Mouse (Mus musculus): ENCODE data around the gene Spaca3.

Gene Spaca3

GRCm38 (mm10) chr11:80858065-80858464 is at the start of gene Spaca3:
Gene Spaca3 (plus strand): TSS chr11:80858365.
- in situ Hi-C loops (cut with MboI, MseI) = no loop called here

GRCm38 (mm10) chr11:80808551-80809070 is 49.6 kb upstream of the Spaca3 start:
- in situ Hi-C loops (cut with MboI, MseI) = no loop called here

- in situ Hi-C loops (cut with MboI, MseI) = no loop called here
Measured at GRCm38 (mm10) chr11:80809666-80809992, 48.5 kb upstream of the Spaca3 start.

- in situ Hi-C loops (cut with MboI, MseI) = loop anchor here in 1 of 2 experiments (5.0 kb wide), 1 partner anchor 118 kb away; no protein-coding TSS in a partner anchor
Measured at GRCm38 (mm10) chr11:80809993-80810821, 48.0 kb upstream of the Spaca3 start, which contains the start of gene Tmem98. Gene Tmem98 (plus strand): TSS chr11:80810175.

GRCm38 (mm10) chr11:80811156-80811555 is 47.0 kb upstream of the Spaca3 start:
- in situ Hi-C loops (cut with MboI, MseI) = loop anchor here in 1 of 2 experiments (5.0 kb wide), 1 partner anchor 119 kb away; no protein-coding TSS in a partner anchor

GRCm38 (mm10) chr11:80815354-80815753 is 42.8 kb upstream of the Spaca3 start:
- in situ Hi-C loops (cut with MboI, MseI) = loop anchor here in 1 of 2 experiments (5.0 kb wide), 1 partner anchor 118 kb away; no protein-coding TSS in a partner anchor

GRCm38 (mm10) chr11:80818060-80818697 is 40.0 kb upstream of the Spaca3 start:
- in situ Hi-C loops (cut with MboI, MseI) = loop anchor here in 1 of 2 experiments (5.0 kb wide), 1 partner anchor 121 kb away; no protein-coding TSS in a partner anchor

- in situ Hi-C loops (cut with MboI, MseI) = no loop called here
Measured at GRCm38 (mm10) chr11:80820085-80820484, 38.1 kb upstream of the Spaca3 start.

GRCm38 (mm10) chr11:80821296-80821695 is 36.9 kb upstream of the Spaca3 start:
- in situ Hi-C loops (cut with MboI, MseI) = no loop called here

- in situ Hi-C loops (cut with MboI, MseI) = no loop called here
Measured at GRCm38 (mm10) chr11:80821794-80822193, 36.4 kb upstream of the Spaca3 start.

- in situ Hi-C loops (cut with MboI, MseI) = no loop called here
Measured at GRCm38 (mm10) chr11:80835395-80835794, 22.8 kb upstream of the Spaca3 start.

GRCm38 (mm10) chr11:80835841-80836240 is 22.3 kb upstream of the Spaca3 start:
- in situ Hi-C loops (cut with MboI, MseI) = no loop called here

GRCm38 (mm10) chr11:80838724-80839123 is 19.4 kb upstream of the Spaca3 start:
- in situ Hi-C loops (cut with MboI, MseI) = no loop called here

- in situ Hi-C loops (cut with MboI, MseI) = no loop called here
Measured at GRCm38 (mm10) chr11:80843435-80843834, 14.7 kb upstream of the Spaca3 start.

GRCm38 (mm10) chr11:80845486-80845885 is 12.7 kb upstream of the Spaca3 start:
- in situ Hi-C loops (cut with MboI, MseI) = no loop called here

- in situ Hi-C loops (cut with MboI, MseI) = no loop called here
Measured at GRCm38 (mm10) chr11:80846115-80846514, 12.1 kb upstream of the Spaca3 start.

GRCm38 (mm10) chr11:80848131-80848530 is 10.0 kb upstream of the Spaca3 start:
- in situ Hi-C loops (cut with MboI, MseI) = no loop called here

- in situ Hi-C loops (cut with MboI, MseI) = no loop called here
Measured at GRCm38 (mm10) chr11:80851859-80852258, 6.3 kb upstream of the Spaca3 start.

GRCm38 (mm10) chr11:80853014-80853413 is 5.2 kb upstream of the Spaca3 start:
- in situ Hi-C loops (cut with MboI, MseI) = no loop called here

GRCm38 (mm10) chr11:80854430-80854829 is 3.7 kb upstream of the Spaca3 start:
- in situ Hi-C loops (cut with MboI, MseI) = no loop called here

GRCm38 (mm10) chr11:80854908-80855307 is 3.3 kb upstream of the Spaca3 start:
- in situ Hi-C loops (cut with MboI, MseI) = no loop called here

GRCm38 (mm10) chr11:80856827-80857226 is 1.3 kb upstream of the Spaca3 start:
- in situ Hi-C loops (cut with MboI, MseI) = no loop called here

Data from T-helper 17 cell (primary cell).